Mouse (Mus musculus) ZHBTc4 (cell line): ENCODE data around the gene Scn4a.
"Not testable (repeated sequence)": the region's sequence is repeated elsewhere in the genome, so short reads cannot be mapped to it uniquely, and the experiment has no call there.

Source experiments
- DNase-seq: peaks from one replicate; pipeline ENCODE4 v3.0.0-alpha.2; 2011; ENCODE audit warnings: low read depth, low spot score

The Scn4a gene

GRCm38 (mm10) chr11:106355382-106356128 lies 2.5 kb upstream of the Scn4a start:
- DNase-seq = no peak

- DNase-seq = no peak
Observed at GRCm38 (mm10) chr11:106354181-106354580, 1.1 kb upstream of the Scn4a start.

- no peak for DNase-seq
Observed at GRCm38 (mm10) chr11:106351941-106352340, 1.1 kb downstream of the Scn4a start.

GRCm38 (mm10) chr11:106351253-106351652 lies 1.8 kb downstream of the Scn4a start:
- no peak for DNase-seq

GRCm38 (mm10) chr11:106350853-106351252 lies 2.2 kb downstream of the Scn4a start:
- DNase-seq = no peak

- DNase-seq = no peak
Observed at GRCm38 (mm10) chr11:106349772-106350171, 3.3 kb downstream of the Scn4a start.

GRCm38 (mm10) chr11:106344910-106345309 lies 8.2 kb downstream of the Scn4a start:
- DNase-seq = no peak

GRCm38 (mm10) chr11:106340990-106341520 lies 12.0 kb downstream of the Scn4a start:
- no peak for DNase-seq

GRCm38 (mm10) chr11:106339323-106339722 lies 13.8 kb downstream of the Scn4a start:
- DNase-seq = not testable (repeated sequence)

- DNase-seq = no peak
Observed at GRCm38 (mm10) chr11:106338870-106339269, 14.2 kb downstream of the Scn4a start.

- no peak for DNase-seq
Observed at GRCm38 (mm10) chr11:106338029-106338428, 15.1 kb downstream of the Scn4a start.

GRCm38 (mm10) chr11:106334066-106334465 lies 19.0 kb downstream of the Scn4a start:
- no peak for DNase-seq

- no peak for DNase-seq
Observed at GRCm38 (mm10) chr11:106332458-106332857, 20.6 kb downstream of the Scn4a start.

- peak; percentile 66 for DNase-seq
Observed at GRCm38 (mm10) chr11:106329682-106330081, 23.4 kb downstream of the Scn4a start.

- no peak for DNase-seq
Observed at GRCm38 (mm10) chr11:106329128-106329527, 24.0 kb downstream of the Scn4a start.

GRCm38 (mm10) chr11:106328521-106328920 lies 24.6 kb downstream of the Scn4a start:
- DNase-seq = no peak

- DNase-seq = no peak
Observed at GRCm38 (mm10) chr11:106326475-106326874, 26.6 kb downstream of the Scn4a start.

GRCm38 (mm10) chr11:106325566-106326206 lies 27.4 kb downstream of the Scn4a start:
- DNase-seq = peak; percentile 71

- DNase-seq = no peak
Observed at GRCm38 (mm10) chr11:106324858-106325257, 28.2 kb downstream of the Scn4a start.

- DNase-seq = no peak
Observed at GRCm38 (mm10) chr11:106318406-106319366, 34.4 kb downstream of the Scn4a start.

- no peak for DNase-seq
Observed at GRCm38 (mm10) chr11:106317801-106318200, 35.3 kb downstream of the Scn4a start.

GRCm38 (mm10) chr11:106316416-106316815 lies 36.7 kb downstream of the Scn4a start:
- no peak for DNase-seq
